ENCODE assay signal across 9 mouse cellular contexts in genomic region chr5:92461321-92461720, GRCm38 (mm10). TPM values are rescaled to one million over a fixed set of nuclear protein-coding genes. Genes with fewer than 3 reads are reported as not detected.
A peak's percentile ranks its signal among the peaks of the same experiment; 100 is the strongest.
DNase-seq lines count a peak whose midpoint lies in the region; ATAC-seq and TF ChIP-seq lines count a peak whose summit lies in the region.
"Had no signal": no experiment of that assay in that cellular context is flagged by ENCODE, and none has a peak within 500 bp of the region (broad histone marks: within the 10 kb centered on the region; RNA-seq: fewer than 3 reads in every experiment).

No protein-coding gene starts in this region.

- DNase-seq in heart, adult 2 months = peak; percentile 65 to 76
- DNase-seq in heart, postnatal 25 days (ENCODE audit: low spot score) = no peak
- peak; percentile 61 for DNase-seq in T-cell, adult 2 months (ENCODE audit: low spot score)
- peak; percentile 78 to 83 for DNase-seq in heart, postnatal 14 days
- peak; percentile 41 to 59 for DNase-seq in left cerebral cortex, adult 2 months (ENCODE audit: extremely low spot score in 1 of 2, low spot score in 2 of 2)
- DNase-seq in naive thymus-derived CD4-positive, alpha-beta T cell, adult 2 months (ENCODE audit: low read depth) = peak; percentile 78

- ATAC-seq in common myeloid progenitor, adult 5-6 weeks (replicated peaks; ENCODE audit: low read depth, poor library complexity, severe bottlenecking) = peak; percentile 81

- H3K4me1 ChIP-seq in heart, adult 2 months (ENCODE audit: control insufficient read depth, insufficient read depth, low read length) = peaks cover 3% of the 10 kb centered on the region; the same call in 1 of the 2 replicates
- H3K4me1 ChIP-seq in testis, adult 2 months (ENCODE audit: control insufficient read depth, insufficient read depth, low read length) = no peaks in the 10 kb centered on the region

- H3K9ac ChIP-seq in heart, adult 2 months (ENCODE audit: low read depth, low read length) = no peak overlapping the region

- intact Hi-C loops in heart, adult 2 months (cut with DNase I) = loop anchor here (1.0 to 2.0 kb wide), 3 partner anchors 43 to 195 kb away; no protein-coding TSS in a partner anchor
- intact Hi-C loops in heart, postnatal 25 days (cut with DNase I) = loop anchor here (1.0 to 5.0 kb wide), 2 partner anchors 46 to 195 kb away; partner anchors contain the start of gene Scarb2
- intact Hi-C loops in heart, postnatal 14 days (cut with DNase I) = loop anchor here (2.0 to 5.0 kb wide), 4 partner anchors 43 to 266 kb away; no protein-coding TSS in a partner anchor
- intact Hi-C loops in left cerebral cortex, adult 2 months (cut with DNase I) = loop anchor here (1.0 to 2.0 kb wide), 2 partner anchors 45 to 195 kb away; partner anchors contain the start of gene Scarb2

- H3K79me2 ChIP-seq in heart, adult 2 months (replicated peaks; ENCODE audit: control insufficient read depth, insufficient read depth, low read length) = 0 out of 2 replicates have a peak, but pooled peaks cover 1% of the 10 kb centered on the region

- peaks cover 5% of the 10 kb centered on the region for H3K36me3 ChIP-seq in heart, adult 2 months (ENCODE audit: control insufficient read depth, insufficient read depth, low read length)
- H3K36me3 ChIP-seq in testis, adult 2 months (ENCODE audit: control insufficient read depth, insufficient read depth, low read length) = no peaks in the 10 kb centered on the region

- TF ChIP-seq EP300 in heart, adult 2 months (IDR thresholded peaks at IDR 0.05; ENCODE audit: insufficient read depth, low read depth, low read length) = peak; percentile 74

- WGBS in heart, adult 2 months = 21% methylated on average over 5 of the region's 5 CpGs

- no peak for TF ChIP-seq POLR2A in heart, adult 2 months (IDR thresholded peaks at IDR 0.05; ENCODE audit: insufficient read depth, low read depth, low read length)
- no peak for TF ChIP-seq POLR2A in testis, adult 2 months (IDR thresholded peaks at IDR 0.05; ENCODE audit: control insufficient read depth, low read depth, low read length)

- peak; percentile 92 for TF ChIP-seq CTCF in heart, adult 2 months (IDR thresholded peaks at IDR 0.05)
- TF ChIP-seq CTCF in left cerebral cortex, adult 2 months (IDR thresholded peaks at IDR 0.05) = peak; percentile 74
- peak; percentile 63; the same call in 1 of the 2 replicates for TF ChIP-seq CTCF in testis, adult 2 months (IDR thresholded peaks at IDR 0.05; ENCODE audit: control insufficient read depth, insufficient read depth, insufficient replicate concordance, low read depth, low read length)

- H3K4me3 ChIP-seq in heart, adult 2 months = no peak overlapping the region
- H3K4me3 ChIP-seq in left cerebral cortex, adult 2 months = no peak overlapping the region
- H3K4me3 ChIP-seq in testis, adult 2 months (ENCODE audit: control insufficient read depth, low read depth, low read length) = no peak overlapping the region
- H3K4me3 ChIP-seq: megakaryocyte, embryonic 14.5 days had no signal

- no peaks in the 10 kb centered on the region for H3K27me3 ChIP-seq in heart, adult 2 months (ENCODE audit: control insufficient read depth, insufficient read depth, low read length)
- H3K27me3 ChIP-seq in testis, adult 2 months (ENCODE audit: control insufficient read depth, insufficient read depth, low read length) = no peaks in the 10 kb centered on the region
- H3K27me3 ChIP-seq: megakaryocyte, embryonic 14.5 days had no signal

- no peak overlapping the region for H3K27ac ChIP-seq in heart, adult 2 months
- H3K27ac ChIP-seq in left cerebral cortex, adult 2 months = no peak overlapping the region
- H3K27ac ChIP-seq in testis, adult 2 months (ENCODE audit: control insufficient read depth, insufficient read depth, low read depth, low read length) = no peak overlapping the region

RNA-seq across cellular contexts. Expression of gene Nup54, which starts 26.3 kb away (rescaled TPM):
- 10 to 100 TPM; 14.5 to 20.9 TPM for total RNA-seq in heart, adult 2 months (2021)
- 11.1 and 19.9 TPM in 2 replicates for polyA plus RNA-seq in heart, adult 2 months (2012; rRNA removed)
- total RNA-seq in heart, postnatal 25 days (2021) = 10 to 100 TPM; 16.5 to 17.0 TPM
- 71.8 and 82.3 TPM in 2 replicates for total RNA-seq in common myeloid progenitor, adult 5-6 weeks (2017)
- total RNA-seq in heart, postnatal 14 days (2021) = 10 to 100 TPM; 15.8 to 17.0 TPM
- 10 to 100 TPM; 23.7 to 31.3 TPM for total RNA-seq in left cerebral cortex, adult 2 months (2021)
- polyA plus RNA-seq in testis, adult 2 months (2012; rRNA removed) = 11.8 and 15.2 TPM in 2 replicates

RNA-seq across cellular contexts. Expression of gene Scarb2, which starts 45.3 kb away (rescaled TPM):
- 10 to 100 TPM; 76.7 to 85.9 TPM for total RNA-seq in heart, adult 2 months (2021)
- polyA plus RNA-seq in heart, adult 2 months (2012; rRNA removed) = 38.5 and 74.6 TPM in 2 replicates
- 10 to 100 TPM; 70.5 to 74.6 TPM for total RNA-seq in heart, postnatal 25 days (2021)
- 42.8 and 46.9 TPM in 2 replicates for total RNA-seq in common myeloid progenitor, adult 5-6 weeks (2017)
- 10 to 100 TPM; 71.5 to 72.9 TPM for total RNA-seq in heart, postnatal 14 days (2021)
- 10 to 100 TPM; 82.6 to 91.9 TPM for total RNA-seq in left cerebral cortex, adult 2 months (2021)
- 3.6 and 4.3 TPM in 2 replicates for polyA plus RNA-seq in testis, adult 2 months (2012; rRNA removed)
